Mouse (Mus musculus) T-cell, adult 2 months (primary cell): ENCODE results near the gene Pde12.
"Not testable (repeated sequence)": the region's sequence is repeated elsewhere in the genome, so short reads cannot be mapped to it uniquely, and the experiment has no call there.

Source experiments
- DNase-seq: peaks from one replicate; pipeline ENCODE4 v3.0.0; 2022; ENCODE audit warnings: low spot score

Gene Pde12

DNA sequence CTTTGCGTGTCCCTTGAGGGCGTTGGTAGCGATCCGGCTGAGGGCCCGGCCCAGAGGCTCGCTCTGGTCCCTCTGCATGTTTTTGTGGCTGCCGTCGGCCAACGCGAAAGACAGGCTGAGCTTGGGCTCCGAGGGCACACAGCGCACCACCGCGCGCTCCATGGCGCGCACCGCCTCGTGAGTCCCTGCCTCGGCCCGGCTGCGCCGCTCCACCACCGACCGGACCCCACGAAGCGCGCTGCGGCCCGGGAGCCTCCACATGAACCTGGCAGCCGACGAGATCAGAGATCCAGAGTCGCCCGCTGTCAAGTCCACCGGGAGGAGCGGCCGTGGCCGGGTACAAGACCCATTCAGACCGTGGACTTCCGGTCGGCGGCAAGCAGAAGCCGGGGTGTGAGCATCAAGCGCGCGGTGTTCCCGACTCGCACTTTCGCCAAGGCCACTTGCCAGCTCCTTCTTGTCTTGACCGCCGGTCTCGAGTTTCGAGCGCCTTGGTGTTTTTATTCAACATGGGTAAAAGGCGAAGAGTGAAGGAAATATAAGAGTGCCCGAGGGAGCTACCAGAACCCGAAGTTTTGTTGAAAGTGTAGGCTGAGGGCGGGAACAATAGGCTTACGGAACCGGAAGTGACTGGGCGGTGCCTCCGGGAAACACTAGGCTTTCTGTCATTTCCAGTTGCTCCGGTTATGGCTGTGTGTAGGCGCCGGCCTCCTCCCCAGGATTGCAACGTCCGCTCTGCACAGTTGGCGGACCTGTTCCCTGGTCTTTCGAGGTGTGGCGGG is at the start of gene Pde12:
Pde12 (minus strand) TSS at position 592 of the 782 bp plus-strand sequence.
- DNase-seq: peak; percentile 85

GRCm38 (mm10) chr14:26705246-26705645 is 35.6 kb upstream of the Pde12 start:
- DNase-seq: not testable (repeated sequence)

GRCm38 (mm10) chr14:26697912-26698311 is 28.2 kb upstream of the Pde12 start:
- no peak for DNase-seq

- DNase-seq: no peak
These were observed 23.3 kb upstream of the Pde12 start, which contains the start of gene Dnah12 for GRCm38 (mm10) chr14:26692974-26693373. Gene Dnah12, plus strand, starts transcription at chr14:26693274.

- DNase-seq: no peak
These were observed 21.7 kb upstream of the Pde12 start for GRCm38 (mm10) chr14:26691363-26691762.

DNA sequence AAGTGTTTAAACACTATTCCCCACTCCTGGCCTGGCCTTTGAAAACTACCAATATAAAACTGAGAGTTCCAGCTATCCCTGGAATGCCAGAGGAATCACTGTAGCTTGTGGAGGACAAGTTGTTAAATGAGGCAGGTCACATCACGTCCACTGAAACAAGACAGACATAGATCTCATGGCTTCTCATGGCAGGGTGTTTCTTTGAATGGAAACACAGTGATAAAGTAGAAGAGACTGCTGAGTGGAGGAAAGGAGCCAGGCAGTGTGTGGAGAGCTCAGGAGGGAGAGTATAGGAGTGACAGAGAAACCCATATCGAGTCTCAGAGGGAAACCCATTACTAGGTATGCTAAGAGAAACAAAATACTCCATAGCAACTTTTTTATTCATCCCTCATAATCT is 21.0 kb upstream of the Pde12 start:
- DNase-seq: no peak

GRCm38 (mm10) chr14:26675791-26676190 is 6.1 kb upstream of the Pde12 start:
- no peak for DNase-seq

DNA sequence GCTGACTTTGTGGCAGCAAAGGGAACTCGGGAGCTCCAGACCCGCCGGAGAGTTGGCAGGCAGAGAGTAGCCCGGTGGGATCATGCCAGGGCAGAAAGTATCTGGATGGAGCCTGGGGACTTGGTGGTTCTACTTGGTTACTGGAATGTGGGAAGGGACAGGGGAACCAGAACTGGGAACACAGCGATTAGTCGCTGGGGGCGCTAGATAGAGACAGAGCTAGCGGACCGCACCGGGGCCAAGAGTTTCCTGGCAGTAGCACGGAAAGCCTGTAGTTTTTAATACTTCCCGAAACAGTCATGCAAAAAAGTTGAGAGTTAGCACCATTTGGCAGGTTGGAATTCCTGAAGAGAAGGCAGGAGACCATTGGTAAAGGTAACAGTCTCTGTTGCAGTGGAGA is 5.7 kb upstream of the Pde12 start:
- no peak for DNase-seq

- not testable (repeated sequence) for DNase-seq
These were observed 4.9 kb upstream of the Pde12 start for GRCm38 (mm10) chr14:26674476-26675169.

- not testable (repeated sequence) for DNase-seq
These were observed 2.4 kb upstream of the Pde12 start for GRCm38 (mm10) chr14:26671870-26672615.

GRCm38 (mm10) chr14:26670964-26671363 is 1.3 kb upstream of the Pde12 start:
- DNase-seq: no peak

GRCm38 (mm10) chr14:26668371-26669291 is 1.1 kb downstream of the Pde12 start:
- DNase-seq: peak; percentile 43

- no peak for DNase-seq
These were observed 1.7 kb downstream of the Pde12 start for GRCm38 (mm10) chr14:26667991-26668370.

- DNase-seq: no peak
These were observed 5.8 kb downstream of the Pde12 start for GRCm38 (mm10) chr14:26663851-26664250.

DNA sequence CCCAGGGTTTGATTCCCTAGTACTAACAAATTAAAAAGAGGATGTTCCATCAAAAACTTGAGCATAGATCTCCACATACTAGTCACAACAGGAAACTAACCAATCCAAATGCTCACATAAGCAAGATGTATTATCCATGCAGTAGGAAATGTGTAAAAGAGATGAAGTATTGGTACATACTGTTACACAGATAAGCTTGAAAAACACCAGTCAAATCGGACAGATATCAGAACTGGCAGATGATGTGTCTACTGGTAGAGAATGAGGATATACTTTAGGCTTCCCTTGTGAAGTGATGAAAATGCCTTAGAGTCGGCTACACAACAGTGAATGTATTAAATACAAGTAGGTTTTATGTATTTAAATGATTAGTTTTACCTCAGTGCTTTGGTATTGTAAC is 7.2 kb downstream of the Pde12 start:
- DNase-seq: no peak

DNA sequence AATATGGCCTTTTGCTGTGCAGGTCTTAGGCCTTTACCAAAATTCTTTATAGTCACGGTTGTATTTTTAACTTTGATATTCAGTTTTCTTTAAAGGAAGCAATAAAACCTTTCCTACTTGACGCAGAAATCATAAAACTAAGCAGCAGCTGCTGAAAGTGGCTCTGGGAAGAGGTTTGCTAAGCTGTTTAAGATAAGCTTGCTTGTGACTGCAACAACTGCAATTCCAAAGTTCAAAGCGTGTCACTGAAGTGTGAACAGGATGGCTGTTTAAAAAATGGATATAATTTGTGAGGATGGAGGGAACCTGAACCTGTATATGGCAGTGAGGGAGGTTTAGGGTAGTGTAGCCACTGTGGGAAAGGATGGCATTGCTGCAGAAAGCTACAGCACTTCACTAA is 7.7 kb downstream of the Pde12 start:
- DNase-seq: no peak

DNA sequence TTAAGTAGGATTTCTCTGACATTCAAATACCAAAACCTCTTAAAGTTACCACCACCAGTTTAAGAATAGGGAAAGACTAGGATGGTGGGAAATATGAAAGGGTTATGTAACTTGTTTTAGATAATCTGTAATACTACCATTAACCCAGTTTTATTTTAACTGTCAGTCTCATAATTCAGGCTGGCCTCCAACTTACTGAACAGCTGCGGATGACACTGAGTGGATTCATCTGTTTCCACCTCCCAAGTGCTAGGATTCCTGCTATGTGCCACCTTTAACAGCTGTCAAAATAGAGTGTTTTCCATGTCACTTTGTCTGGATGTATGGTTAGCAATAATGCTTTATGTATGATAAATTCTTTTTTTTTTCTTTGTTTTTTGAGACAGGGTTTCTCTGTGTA is 9.4 kb downstream of the Pde12 start:
- no peak for DNase-seq

GRCm38 (mm10) chr14:26658178-26658577 is 11.5 kb downstream of the Pde12 start:
- no peak for DNase-seq

DNA sequence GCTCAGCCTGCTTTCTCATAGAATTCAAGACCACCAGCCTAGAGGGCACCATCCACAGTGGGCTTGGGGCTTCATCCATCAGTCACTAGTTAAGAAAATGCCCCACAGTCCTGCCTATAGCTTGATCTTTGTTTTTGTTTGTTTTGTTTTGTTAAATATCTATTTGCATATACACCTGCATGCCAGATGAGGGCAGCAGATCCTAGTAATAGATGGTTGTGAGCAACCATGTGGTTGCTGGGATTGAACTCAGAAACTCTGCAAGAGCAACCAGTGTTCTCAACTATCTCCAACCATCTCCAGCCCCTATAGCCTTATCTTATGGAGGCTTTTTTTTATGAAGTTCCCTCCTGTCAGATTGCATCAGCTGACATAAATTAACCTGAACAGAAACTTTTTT is 17.8 kb downstream of the Pde12 start:
- DNase-seq: peak; percentile 44

DNA sequence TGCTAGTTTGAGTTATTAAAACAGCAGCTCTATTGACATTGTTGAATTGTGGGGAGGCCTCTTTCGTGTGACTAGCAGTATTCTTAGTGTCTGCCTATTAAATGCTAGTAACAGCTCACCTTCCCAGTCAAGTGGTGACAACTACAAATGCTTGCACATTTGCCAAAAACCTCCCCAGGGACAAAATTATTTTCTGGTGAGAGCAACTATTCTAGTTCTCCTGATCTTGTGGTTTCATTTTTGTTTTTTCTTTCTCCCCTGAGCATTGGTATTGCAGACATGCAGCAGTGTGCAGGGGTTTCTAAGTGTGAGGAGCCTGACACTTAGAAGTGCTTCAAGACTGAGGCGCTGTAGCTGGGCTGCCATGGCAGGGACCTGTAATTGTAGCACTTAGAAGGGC is 21.9 kb downstream of the Pde12 start:
- DNase-seq: no peak

- no peak for DNase-seq
These were observed 23.6 kb downstream of the Pde12 start for GRCm38 (mm10) chr14:26645989-26646650.
